Mouse (Mus musculus) embryonic fibroblast, embryonic 13.5 days (primary cell): ENCODE results near the gene Mblac2. TPM values are rescaled to one million over a fixed set of nuclear protein-coding genes. Genes with fewer than 3 reads are reported as not detected.

Experiments used
- H3K27ac ChIP-seq: 2 replicates; pipeline ENCODE4 v1.5.1; 2012; ENCODE audit warnings: low read length, control low read depth, inconsistent platforms; ENCODE audit not compliant: insufficient read depth
- H3K4me1 ChIP-seq: 2 replicates; pipeline ENCODE4 v1.6.1; 2011; ENCODE audit warnings: low read length; ENCODE audit not compliant: control insufficient read depth, insufficient read depth
- H3K4me3 ChIP-seq: 2 replicates; pipeline ENCODE4 v1.5.1; 2011; ENCODE audit warnings: mild to moderate bottlenecking, control low read depth, low read length; ENCODE audit not compliant: insufficient read depth
- CTCF ChIP-seq: IDR thresholded peaks from 2 replicates; pipeline ENCODE4 v1.5.1; 2011; ENCODE audit warnings: mild to moderate bottlenecking, control low read depth, low read length, moderate library complexity, borderline replicate concordance; ENCODE audit not compliant: insufficient read depth
- POLR2A ChIP-seq: IDR thresholded peaks from 2 replicates; pipeline ENCODE4 v1.6.1; 2011; ENCODE audit warnings: low read depth, mild to moderate bottlenecking, control low read depth, low read length, moderate library complexity
- polyA plus RNA-seq: library from polyadenylated mRNA; stranded (reverse); fragments of >200 nt; gene quantifications from 2 replicates; pipeline ENCODE4 v1.2.4, GENCODE M21; 2011; ENCODE audit warnings: low read depth; ENCODE audit not compliant: missing spikeins, insufficient read length

Mblac2 gene
- polyA plus RNA-seq, 1 experiment: 3.0 TPM

DNA sequence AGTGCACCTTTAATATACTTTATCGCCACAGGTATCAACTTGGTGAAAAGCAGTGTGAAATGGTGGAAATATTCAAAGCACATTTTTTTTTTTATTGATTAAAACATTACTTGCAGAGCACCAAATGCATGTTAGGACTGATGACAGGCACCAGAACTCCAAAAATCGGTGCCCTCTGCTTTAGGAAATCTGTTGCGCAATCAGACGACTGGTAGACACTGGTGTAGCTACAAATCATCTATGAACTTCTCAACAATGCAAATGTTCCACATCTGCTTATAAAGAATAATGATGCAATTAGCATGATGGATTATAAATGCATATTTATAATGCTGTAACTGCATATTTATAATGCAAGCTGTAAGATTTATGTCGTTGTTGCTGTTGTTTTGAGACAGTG lies 53.0 kb downstream of the Mblac2 start:
- Histone ChIP-seq H3K4me1 (no peaks in the 10 kb centered on the region), H3K4me3 (no peak overlapping the region), H3K27ac (no peak overlapping the region)
- TF ChIP-seq CTCF: no peak
- no peak for TF ChIP-seq POLR2A

DNA sequence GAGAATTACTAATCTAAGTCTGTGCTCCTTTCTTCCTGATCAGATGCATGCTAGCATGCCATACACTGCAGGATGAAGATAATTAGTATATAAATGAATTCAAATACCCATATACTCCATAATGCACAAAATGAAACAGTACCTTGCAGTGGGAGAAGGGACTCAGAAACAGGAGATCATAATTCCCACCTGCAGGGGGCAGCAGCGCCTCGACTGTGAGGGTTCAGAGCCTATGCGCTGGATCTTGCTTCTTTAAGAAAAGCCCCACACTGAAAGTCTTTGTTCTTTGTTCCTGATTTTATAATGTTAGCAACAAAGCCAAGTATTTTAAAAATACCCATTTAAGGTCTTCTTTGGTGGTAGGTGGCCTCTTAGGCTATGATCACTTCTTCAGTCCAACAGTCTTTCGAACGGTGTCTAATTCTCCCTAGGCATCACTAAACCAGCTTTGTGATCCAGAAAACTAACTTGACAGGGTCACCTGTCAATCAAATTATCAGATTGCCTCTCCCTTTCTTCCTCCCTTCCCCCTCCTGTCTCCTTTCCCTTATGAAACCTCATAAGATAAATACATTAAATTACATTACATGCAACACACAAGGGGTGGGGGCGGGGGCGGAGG lies 56.0 kb downstream of the Mblac2 start:
- TF ChIP-seq CTCF (peak; percentile 42; the same call in 1 of the 2 replicates), POLR2A (no peak)
- Histone ChIP-seq H3K4me1 (no peaks in the 10 kb centered on the region), H3K27ac (no peak overlapping the region), H3K4me3 (no peak overlapping the region)

- Histone ChIP-seq H3K27ac (no peak overlapping the region), H3K4me1 (no peaks in the 10 kb centered on the region), H3K4me3 (no peak overlapping the region)
- TF ChIP-seq CTCF (no peak), POLR2A (no peak)
These were observed 65.1 kb downstream of the Mblac2 start for GRCm38 (mm10) chr13:81776217-81776616.

DNA sequence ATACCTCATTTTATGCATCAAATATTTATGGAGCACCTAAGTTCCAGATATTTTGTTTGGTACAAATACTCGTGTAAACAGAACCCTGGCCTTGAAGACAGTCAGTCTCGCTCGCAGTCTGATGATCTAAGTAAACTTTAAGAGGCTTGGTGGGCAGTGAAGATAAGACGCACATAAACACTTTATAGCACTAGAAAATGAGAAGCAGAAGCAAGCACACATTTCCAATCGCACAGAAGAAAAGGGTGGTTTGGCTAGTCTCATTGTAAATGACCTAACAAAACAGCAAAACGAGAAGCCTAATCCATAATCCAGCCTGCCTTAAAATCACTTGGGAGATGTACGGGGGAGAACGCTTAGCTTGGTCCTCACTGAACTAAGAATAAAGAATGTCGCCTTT lies 71.3 kb downstream of the Mblac2 start:
- Histone ChIP-seq H3K4me1 (peaks cover 3% of the 10 kb centered on the region; the same call in 1 of the 2 replicates), H3K27ac (no peak overlapping the region), H3K4me3 (peak overlapping the region; percentile 34)
- no peak for TF ChIP-seq CTCF
- TF ChIP-seq POLR2A: no peak

DNA sequence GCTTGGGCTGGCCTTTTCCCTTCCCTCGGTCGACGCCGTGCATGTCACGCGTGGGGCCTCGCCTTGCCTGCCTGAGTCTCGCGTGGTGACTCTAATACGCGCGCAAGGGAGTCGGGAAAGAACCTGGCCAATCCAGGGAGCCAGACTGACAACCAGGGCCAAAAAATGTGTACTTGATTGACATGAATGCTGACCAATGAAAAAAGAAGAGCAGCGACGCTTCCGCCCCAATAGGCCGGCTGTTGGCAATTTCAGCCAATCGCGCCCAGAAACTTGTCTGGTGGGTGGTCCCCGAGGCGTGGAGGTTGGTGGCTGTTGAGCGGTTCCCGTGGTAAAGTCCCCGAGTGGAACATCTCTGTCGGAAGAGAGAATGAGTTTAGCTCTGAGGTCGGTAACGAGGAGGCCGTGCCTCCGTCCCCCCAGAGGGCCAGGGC lies 71.8 kb downstream of the Mblac2 start, which contains the start of gene Cetn3:
Cetn3 (plus strand) TSS at position 107 of the 434 bp plus-strand sequence.
- no peak for TF ChIP-seq CTCF
- TF ChIP-seq POLR2A: peak; percentile 61
- peak within 1 kb of the TSS; percentile 91 for H3K27ac ChIP-seq
- H3K4me3 ChIP-seq: peak within 1 kb of the TSS; percentile 73
- H3K4me1 ChIP-seq: peaks cover 3% of the 10 kb centered on the region; the same call in 1 of the 2 replicates

- TF ChIP-seq CTCF (no peak), POLR2A (peak; percentile 57)
- H3K4me1 ChIP-seq: peaks cover 3% of the 10 kb centered on the region; the same call in 1 of the 2 replicates
- H3K27ac ChIP-seq: peak overlapping the region; percentile 91
- peak overlapping the region; percentile 73 for H3K4me3 ChIP-seq
These were observed 72.5 kb downstream of the Mblac2 start for GRCm38 (mm10) chr13:81783405-81784342.

DNA sequence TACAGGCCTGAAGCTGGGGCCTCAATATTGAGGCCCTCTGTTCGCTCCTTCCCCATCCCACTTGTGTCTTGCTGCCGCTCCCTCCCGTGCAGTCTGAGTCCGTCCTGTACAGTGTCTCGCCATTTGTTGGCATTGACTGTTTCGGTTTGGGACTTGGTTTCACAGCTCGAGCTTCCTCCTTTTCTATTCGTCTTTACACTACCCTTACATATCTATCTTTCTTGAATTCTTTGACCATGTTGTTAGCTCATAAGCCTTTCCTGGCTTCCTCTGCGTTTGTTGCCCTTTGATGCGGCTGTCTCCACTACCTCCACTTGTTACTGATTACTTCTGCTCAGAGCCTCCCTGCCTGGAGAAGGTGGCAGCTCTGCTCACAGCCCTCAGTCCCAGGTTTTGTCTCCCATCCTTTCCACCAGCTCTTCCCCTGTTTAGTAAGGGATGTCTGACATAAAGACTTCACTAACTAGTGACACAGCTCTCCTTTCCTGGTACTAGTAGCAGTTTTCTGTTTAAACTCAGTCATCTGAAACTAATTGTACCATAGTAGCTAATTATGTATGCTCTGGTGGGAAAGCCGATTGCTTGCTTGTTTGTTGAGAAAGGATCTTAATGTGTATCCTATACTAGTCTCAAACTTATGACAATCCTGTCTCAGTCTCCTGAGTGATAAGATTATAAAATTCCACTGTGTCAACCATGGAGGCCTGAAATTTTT lies 74.8 kb downstream of the Mblac2 start:
- Histone ChIP-seq H3K27ac (no peak overlapping the region), H3K4me3 (no peak overlapping the region), H3K4me1 (peaks cover 3% of the 10 kb centered on the region; the same call in 1 of the 2 replicates)
- TF ChIP-seq CTCF: no peak
- TF ChIP-seq POLR2A: no peak

DNA sequence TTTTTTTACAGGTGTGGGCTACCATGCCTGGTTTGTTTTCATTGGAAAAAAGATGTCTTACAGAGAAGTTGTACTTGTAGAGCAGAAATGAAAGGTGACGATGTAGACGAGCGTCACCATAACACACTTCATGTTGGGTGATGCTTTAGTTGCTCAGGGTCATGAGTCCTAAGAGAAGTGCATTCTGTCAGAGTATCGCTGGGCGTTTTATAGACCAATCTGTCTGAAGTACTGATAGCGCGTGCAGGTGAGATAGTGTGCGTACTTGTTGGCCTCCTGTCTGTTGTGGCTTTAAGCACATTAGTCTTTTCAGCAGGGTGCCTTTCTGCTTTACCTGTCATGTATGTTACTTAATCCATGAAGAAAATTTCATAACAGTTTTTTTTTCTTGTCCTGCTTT lies 79.0 kb downstream of the Mblac2 start:
- Histone ChIP-seq H3K4me1 (0 out of 2 replicates have a peak, but pooled peaks cover under 1% of the 10 kb centered on the region), H3K4me3 (no peak overlapping the region), H3K27ac (no peak overlapping the region)
- TF ChIP-seq POLR2A (no peak), CTCF (no peak)

- Histone ChIP-seq H3K4me1 (no peaks in the 10 kb centered on the region), H3K4me3 (no peak overlapping the region)
- TF ChIP-seq POLR2A (no peak), CTCF (no peak)
These were observed 80.7 kb downstream of the Mblac2 start for GRCm38 (mm10) chr13:81791861-81792260.

More at GRCm38 (mm10) chr13:81791861-81792260, 80.7 kb downstream of the Mblac2 start:
- no peak overlapping the region for H3K27ac ChIP-seq
